Mouse (Mus musculus): ENCODE measurements around the gene Pacsin1.
"Not testable (repeated sequence)": the region's sequence is repeated elsewhere in the genome, so short reads cannot be mapped to it uniquely, and the experiment has no call there.

Gene Pacsin1

GRCm38 (mm10) chr17:27655089-27656010 lies at the start of gene Pacsin1:
Gene Pacsin1, plus strand, starts transcription at chr17:27655509.
- peak; percentile 91 to 92 for DNase-seq

DNA sequence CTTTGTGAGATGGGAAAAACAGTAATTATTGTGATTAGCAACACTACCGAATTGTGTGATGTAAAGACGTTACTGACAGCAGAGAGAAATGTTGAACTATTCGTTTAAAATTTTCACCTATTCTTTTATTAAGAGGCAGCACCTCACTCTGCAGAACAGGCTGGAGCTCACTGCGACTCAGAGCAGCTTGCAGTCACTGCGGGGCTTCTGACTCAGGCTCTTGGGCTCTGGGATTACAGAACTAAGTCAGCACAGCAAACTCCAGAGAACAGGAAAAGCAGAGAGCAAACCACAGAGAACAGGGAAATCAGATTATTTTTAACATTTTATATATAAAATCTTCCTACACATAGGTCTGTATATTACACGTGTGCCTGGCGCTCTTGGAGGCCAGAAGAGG lies 45.7 kb upstream of the Pacsin1 start:
- DNase-seq: no peak

GRCm38 (mm10) chr17:27610679-27611518 lies 44.4 kb upstream of the Pacsin1 start:
- peak; percentile 51 to 54 for DNase-seq

- DNase-seq: no peak
These were observed 43.8 kb upstream of the Pacsin1 start for GRCm38 (mm10) chr17:27611519-27611884.

GRCm38 (mm10) chr17:27611994-27612393 lies 43.3 kb upstream of the Pacsin1 start:
- DNase-seq: no peak

DNA sequence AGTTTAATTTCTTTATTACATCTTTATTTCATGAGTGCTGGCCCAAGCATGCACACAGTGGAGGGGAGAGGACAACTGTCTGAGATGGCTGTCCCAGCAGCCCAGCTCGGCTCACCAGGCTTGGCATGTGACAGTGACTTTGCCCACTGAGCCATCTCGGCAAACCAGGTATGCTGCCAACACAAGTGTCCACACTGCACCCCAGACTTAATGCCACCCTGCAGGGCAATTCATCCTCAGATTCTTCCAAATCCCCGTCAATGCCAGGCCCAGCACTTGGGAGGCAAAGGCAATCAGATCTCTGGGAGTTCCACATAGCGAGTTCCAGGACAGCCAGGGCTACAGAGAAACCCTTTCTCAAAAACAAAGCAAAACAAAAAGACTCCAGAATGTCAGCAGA lies 42.3 kb upstream of the Pacsin1 start:
- peak; percentile 47 to 68 for DNase-seq

DNA sequence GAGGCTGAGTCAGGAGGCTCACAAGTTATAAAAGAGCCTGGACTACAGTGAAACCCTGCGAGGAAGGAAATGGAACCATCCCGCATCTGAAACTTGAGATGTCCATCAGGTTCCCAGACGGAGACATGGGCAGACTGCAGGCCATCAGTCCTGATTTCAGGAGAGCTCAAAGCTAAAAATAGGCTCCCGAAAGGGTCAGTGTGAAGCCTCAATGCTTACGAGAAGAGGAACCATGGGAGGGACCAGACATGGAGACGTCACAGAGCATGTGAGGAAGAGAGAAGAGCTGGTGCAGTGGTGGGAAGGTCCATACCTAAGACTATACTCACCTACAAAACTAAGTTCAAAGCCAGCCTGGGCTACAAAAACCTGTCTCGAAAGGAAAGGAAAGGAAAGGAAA lies 39.9 kb upstream of the Pacsin1 start:
- DNase-seq: no peak

DNA sequence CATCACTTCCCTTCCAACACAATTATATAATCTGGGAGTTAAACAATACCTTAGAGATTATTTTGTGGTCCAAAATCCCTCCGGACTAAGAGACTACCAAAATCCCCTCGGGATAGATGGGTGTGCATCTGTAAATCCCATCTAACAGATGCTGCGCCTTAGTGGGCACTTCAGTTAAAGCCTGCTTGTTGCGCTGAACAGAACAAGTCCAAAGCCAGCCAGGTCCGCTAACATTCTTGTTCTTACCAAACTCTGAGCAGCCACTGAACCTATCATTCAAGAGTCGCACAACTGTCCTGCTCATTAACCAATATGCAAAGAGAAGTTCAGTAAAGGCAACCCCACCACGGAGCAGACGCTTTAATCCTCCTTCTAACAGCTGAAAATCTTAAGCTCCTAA lies 34.1 kb upstream of the Pacsin1 start:
- no peak for DNase-seq

- peak; percentile 53 to 60 for DNase-seq
These were observed 33.4 kb upstream of the Pacsin1 start for GRCm38 (mm10) chr17:27621705-27622531.

GRCm38 (mm10) chr17:27622611-27623359 lies 32.5 kb upstream of the Pacsin1 start:
- peak; percentile 79 to 83 for DNase-seq

DNA sequence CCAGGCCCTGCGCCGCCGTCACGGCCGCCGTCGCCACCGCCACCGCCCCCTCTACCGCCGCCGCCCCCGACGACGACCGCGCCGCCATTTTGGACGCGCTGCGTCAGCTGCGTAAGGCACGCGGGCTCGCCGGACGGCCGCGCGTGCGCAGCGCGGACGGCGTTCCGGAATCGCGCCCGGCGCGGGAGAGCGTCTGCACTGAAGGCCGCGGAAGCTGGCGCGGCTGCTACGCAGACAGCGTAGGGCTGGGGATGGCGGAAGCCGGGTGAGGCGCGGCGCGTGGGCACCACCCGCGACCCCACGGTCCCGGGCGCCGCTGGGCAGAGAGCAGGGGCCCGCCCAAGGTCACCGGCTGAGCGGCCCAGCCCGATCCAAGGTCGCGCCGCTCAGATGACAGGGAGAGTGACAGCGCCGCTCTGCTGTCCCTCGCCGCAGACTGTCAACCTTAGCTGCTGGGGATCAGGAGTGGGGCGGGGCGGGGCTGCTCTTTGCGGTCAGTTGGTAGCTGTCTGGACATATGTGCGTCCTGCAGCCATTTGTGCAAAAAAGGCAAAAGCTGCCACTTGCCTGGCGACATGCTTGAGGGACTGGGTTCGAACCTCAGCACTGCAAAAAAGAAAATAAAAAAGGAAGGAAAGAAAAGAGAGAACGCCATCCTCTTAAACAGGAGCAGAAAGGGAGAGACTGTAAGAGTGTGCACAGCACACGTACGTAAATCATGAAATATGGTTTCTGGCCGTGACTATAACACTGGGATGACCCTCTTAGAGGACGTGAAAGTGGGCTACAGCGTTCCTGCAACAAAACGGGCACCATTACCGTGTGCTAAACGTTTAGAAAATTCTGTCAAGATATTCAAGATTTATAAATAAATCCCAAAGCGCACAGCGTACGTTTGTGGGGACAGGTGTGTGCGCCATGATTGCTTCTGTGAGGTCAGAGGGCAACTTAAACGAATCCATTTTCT lies 31.7 kb upstream of the Pacsin1 start, which contains the start of gene Nudt3:
TSS of gene Nudt3 (minus strand) at position 136 of the 967 bp plus-strand sequence.
- peak; percentile 95 to 96 for DNase-seq

GRCm38 (mm10) chr17:27625455-27626251 lies 29.7 kb upstream of the Pacsin1 start:
- no peak for DNase-seq

DNA sequence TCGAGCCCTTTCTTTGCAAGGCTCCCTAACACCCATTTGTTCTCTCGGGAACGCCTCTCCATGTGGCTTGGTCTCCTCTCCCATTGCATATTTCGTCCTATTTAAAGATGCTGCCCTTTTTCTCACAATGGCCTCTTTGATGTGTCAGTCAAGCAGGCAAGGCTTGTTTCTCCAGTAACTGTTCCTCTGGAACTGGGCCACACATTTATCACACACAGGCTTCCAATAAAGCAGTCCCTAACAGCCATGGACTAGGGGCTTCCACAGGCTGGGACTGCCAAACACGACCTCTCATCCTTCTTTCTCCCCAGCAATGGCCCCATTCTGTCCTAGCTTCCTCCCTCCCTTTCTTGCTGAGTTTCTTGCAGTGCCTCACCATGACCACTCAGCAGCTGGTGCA lies 28.6 kb upstream of the Pacsin1 start:
- peak in 1 of 2 experiments; percentile 36 for DNase-seq

DNA sequence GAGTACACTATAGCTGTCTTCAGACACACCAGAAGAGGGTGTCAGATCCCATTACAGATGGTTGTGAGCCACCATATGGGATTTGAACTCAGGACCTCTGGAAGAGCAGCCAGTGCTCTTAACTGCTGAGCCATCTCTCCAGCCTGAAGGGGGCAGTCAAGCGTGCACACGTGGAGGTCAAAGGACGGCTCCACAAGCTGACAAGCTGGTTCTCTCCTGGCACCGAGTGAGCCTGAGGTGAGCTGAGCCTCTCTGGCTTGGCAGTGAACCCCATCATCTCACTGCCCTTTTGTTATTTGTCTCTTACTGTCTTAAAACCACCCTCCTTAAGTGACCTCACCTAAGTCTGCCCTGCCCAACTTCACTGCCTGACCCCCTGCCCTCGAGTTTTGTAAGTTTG lies 27.9 kb upstream of the Pacsin1 start:
- peak in 1 of 2 experiments; percentile 31 for DNase-seq

DNA sequence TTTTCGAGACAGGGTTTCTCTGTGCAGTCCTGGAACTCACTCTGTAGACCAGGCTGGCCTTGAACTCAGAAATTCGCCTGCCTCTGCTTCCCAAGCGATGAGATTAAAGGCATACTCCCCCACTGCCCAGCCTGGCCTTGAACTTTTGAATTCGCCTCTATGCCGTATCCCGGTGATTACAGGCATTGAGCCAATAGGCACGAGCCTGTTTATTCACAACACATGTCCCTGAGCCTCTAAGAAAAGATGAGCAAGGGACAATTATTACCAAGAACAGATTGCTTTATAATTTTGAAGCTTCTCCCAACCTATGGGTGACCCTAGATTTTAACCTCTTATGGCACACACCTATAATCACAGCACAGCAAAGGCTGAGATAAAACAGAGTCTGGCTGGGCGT lies 26.9 kb upstream of the Pacsin1 start:
- no peak for DNase-seq

DNA sequence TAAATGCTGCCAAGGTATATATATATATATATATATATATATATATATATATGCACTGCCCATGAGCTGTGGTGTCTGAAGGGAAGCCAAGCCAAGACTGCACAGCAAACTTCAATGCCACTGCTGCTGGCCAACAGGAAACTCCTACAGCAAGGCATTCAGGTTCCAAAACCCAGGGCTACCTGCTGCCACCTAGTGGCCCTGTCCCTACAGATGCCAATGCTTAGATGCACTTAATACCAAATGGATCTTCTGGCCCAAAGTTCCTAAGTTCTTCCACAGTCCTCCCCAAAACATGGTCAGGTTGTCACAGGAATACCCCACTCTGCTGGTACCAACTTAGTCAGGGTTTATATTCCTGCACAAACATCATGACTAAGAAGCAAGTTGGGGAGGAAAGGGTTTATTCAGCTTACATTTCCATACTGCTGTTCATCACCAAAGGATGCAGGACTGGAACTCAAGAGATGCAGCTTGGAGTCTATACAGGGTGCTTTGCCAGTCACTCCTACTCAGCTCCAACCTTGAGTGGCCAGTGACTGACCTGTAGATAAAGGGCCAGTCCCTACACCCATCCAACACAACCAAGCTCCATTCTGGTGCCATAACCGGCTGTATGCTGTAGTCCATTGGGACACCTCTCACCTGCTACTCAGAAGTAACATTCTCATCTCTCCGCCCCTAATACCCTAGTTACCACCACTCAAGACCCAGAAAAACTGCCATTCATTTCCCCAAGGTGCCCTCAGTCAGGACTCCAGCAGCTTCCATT lies 25.9 kb upstream of the Pacsin1 start:
- peak; percentile 93 for DNase-seq

DNA sequence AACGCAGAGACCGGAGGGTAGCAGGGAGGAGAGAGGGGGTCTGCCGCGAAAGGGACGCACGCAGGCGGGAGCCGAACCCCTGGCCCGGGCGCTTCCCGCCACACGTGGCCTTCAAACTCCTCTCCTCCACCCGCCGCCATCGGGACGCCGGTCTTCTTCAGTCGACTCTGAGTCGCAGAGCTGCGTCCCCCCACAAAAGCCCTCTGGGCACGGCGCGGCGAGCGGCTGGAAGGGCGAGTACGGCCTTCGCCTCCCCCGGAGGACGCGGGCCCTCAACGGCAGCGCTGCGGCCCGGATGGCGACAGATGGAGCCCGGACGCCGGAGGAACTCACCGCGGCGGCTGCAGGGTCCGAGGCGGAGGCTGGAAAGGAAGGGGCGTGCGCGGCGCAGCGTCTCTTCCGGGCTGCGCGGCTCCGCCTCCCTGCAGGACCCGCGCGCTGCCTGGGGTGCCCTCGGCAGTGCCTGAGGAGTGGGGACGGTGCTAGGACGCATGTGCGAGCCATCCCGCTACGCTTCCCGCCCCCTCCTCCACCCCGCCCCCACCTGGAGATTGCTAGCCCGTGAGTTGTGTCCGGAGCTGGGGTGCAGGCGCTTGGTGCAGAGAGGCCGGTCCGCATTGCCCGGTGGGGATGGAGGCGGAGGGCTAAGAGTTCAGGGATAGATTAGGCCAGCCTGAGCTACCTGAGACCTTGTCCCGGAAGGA lies 20.3 kb upstream of the Pacsin1 start, which contains the start of gene RPS10-NUDT3:
TSS of gene RPS10-NUDT3 (minus strand) at position 352 of the 704 bp plus-strand sequence.
- DNase-seq: peak; percentile 93 to 96

GRCm38 (mm10) chr17:27635575-27635903 lies 19.8 kb upstream of the Pacsin1 start:
- not testable (repeated sequence) for DNase-seq

Data from cerebellum, postnatal 10 days (tissue).